Mouse (Mus musculus) megakaryocyte-erythroid progenitor cell, adult 5 weeks (primary cell): ENCODE measurements around the gene Cep89. TPM values are rescaled to one million over a fixed set of nuclear protein-coding genes. Genes with fewer than 3 reads are reported as not detected.

Source experiments
- polyA plus RNA-seq: library from polyadenylated mRNA; stranded (reverse); fragments of >175 nt; gene quantifications from 2 replicates; pipeline ENCODE4 v1.2.3, GENCODE M21; 2012

Cep89 gene
- 9.6 and 11.4 TPM in 2 replicates for polyA plus RNA-seq

DNA sequence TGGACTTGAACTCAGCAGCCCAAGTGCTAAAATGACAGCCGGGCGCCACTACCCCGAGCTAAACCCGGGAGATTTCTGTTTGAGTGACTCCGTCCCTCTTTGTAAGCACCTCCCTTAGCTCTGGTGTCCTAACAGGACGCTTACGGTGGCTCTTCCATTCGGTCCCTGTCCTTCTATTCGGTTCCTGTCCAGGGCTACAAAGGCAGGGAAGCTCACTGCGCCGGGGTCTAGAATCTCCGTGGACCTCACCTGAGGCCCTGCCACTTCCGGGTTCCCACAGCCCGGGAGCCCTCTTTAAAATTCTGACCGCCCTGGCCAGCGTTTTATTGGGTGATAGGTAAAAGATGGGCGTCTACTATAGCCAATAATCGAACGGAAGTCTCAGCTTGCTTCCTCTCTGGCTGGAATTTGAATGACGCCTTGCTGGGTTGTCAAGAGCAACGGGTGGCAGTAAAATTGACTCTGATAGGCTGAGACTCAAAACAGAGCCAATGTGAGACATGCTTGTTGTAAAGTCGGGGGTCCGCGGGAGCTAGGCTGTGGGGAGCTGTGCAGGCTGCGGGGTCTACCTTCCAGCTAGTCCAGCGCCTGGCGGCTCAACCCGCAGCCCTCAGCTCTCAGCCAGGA, at the start of gene Cep89, which contains the start of gene Faap24:
Gene Cep89, plus strand, starts transcription at position 494 of the 627 bp plus-strand sequence.
Gene Faap24, minus strand, starts transcription at position 295 of the 627 bp plus-strand sequence.

DNA sequence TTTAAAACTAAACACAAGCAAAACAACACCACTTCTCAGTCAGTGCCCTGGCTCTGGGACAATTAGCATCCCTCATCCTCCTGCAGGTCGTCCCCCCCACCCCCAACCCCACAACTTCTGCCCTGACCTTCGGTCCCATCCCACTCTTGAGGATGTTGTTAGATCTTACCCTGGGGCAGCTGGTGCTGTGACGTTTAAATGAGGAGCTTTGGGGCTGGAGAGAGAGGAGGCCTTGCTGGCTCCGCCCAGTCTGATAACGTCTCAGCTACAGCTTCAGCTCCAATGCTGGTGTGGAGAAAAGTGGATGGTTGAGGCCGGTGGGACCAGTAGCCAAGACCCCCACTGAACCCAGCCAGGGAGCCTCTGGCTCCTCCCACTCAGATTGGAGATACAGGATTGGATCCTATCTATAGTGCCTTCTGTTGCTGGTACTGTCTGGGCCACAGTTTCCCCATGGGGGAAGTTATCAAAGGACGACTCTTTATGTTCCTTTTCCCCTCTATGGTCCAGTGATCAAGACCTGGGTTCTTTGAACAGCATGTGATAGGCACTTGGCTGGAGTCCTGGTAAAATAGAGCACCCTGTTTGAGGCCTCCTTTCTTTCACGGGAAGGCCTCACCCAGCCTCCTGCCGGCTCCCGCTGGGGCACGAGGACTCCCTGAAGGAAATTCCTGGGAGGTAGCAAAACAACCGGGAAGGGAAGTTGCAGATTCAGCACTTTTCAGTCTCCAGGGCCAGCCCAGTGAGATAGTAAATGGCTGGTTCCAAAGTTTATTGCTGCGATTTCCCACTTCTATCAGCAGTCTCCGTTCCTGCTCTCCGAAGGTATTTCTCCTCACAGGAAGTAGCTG, 51.4 kb downstream of the Cep89 start, which contains the start of gene Slc7a9:
Gene Slc7a9, plus strand, starts transcription at position 801 of the 851 bp plus-strand sequence.

Other genes with a start within 250 kb of the Cep89 start
- gene Slc7a10, start 210.7 kb upstream of the Cep89 start, polyA plus RNA-seq, result 0.39 TPM in 1 of 2 replicates, not detected in the other
- gene Lrp3, start 181.5 kb upstream of the Cep89 start, polyA plus RNA-seq, result 0.16 and 0.18 TPM in 2 replicates
- 7.5 and 8.5 TPM in 2 replicates for gene Gpatch1, start 78.6 kb upstream of the Cep89 start, polyA plus RNA-seq
- 0.02 and 0.04 TPM in 2 replicates for gene Rhpn2, start 62.9 kb upstream of the Cep89 start, polyA plus RNA-seq
- 6.5 and 7.7 TPM in 2 replicates for gene Faap24, start 199 bp upstream of the Cep89 start, polyA plus RNA-seq
- not detected in 2 replicates for gene Slc7a9, start 51.8 kb downstream of the Cep89 start, polyA plus RNA-seq
- not detected in 2 replicates for gene Tdrd12, start 140.7 kb downstream of the Cep89 start, polyA plus RNA-seq
- 21.8 and 22.6 TPM in 2 replicates for gene Nudt19, start 159.3 kb downstream of the Cep89 start, polyA plus RNA-seq
- 0.19 and 0.27 TPM in 2 replicates for gene Rgs9bp, start 188.5 kb downstream of the Cep89 start, polyA plus RNA-seq
- 81.2 and 125 TPM in 2 replicates for gene Ankrd27, start 189.2 kb downstream of the Cep89 start, polyA plus RNA-seq